Mouse (Mus musculus): Measurements from ENCODE around the gene Magi1.

Magi1 gene

GRCm38 (mm10) chr6:94116434-94117432 is 167.0 kb downstream of the Magi1 start:
- no peak for DNase-seq (ENCODE audit: low read depth)

- no peak for DNase-seq (ENCODE audit: low read depth)
Observed at GRCm38 (mm10) chr6:94111833-94112232, 171.9 kb downstream of the Magi1 start.

- DNase-seq (ENCODE audit: low read depth), result no peak
Observed at GRCm38 (mm10) chr6:94107401-94108107, 176.2 kb downstream of the Magi1 start.

- DNase-seq (ENCODE audit: low read depth), result no peak
Observed at GRCm38 (mm10) chr6:94103581-94103980, 180.1 kb downstream of the Magi1 start.

- no peak for DNase-seq (ENCODE audit: low read depth)
Observed at GRCm38 (mm10) chr6:94101256-94101655, 182.5 kb downstream of the Magi1 start.

GRCm38 (mm10) chr6:94094924-94095685 is 188.6 kb downstream of the Magi1 start:
- DNase-seq (ENCODE audit: low read depth), result no peak

- peak; percentile 5 for DNase-seq (ENCODE audit: low read depth)
Observed at GRCm38 (mm10) chr6:94092969-94093597, 190.6 kb downstream of the Magi1 start.

- no peak for DNase-seq (ENCODE audit: low read depth)
Observed at GRCm38 (mm10) chr6:94092500-94092899, 191.2 kb downstream of the Magi1 start.

- no peak for DNase-seq (ENCODE audit: low read depth)
Observed at GRCm38 (mm10) chr6:94086855-94087254, 196.9 kb downstream of the Magi1 start.

GRCm38 (mm10) chr6:94084752-94085151 is 199.0 kb downstream of the Magi1 start:
- DNase-seq (ENCODE audit: low read depth), result no peak

GRCm38 (mm10) chr6:94083459-94083858 is 200.3 kb downstream of the Magi1 start:
- DNase-seq (ENCODE audit: low read depth), result no peak

GRCm38 (mm10) chr6:94080933-94081545 is 202.7 kb downstream of the Magi1 start:
- peak; percentile 40 for DNase-seq (ENCODE audit: low read depth)

GRCm38 (mm10) chr6:94078934-94079333 is 204.8 kb downstream of the Magi1 start:
- DNase-seq (ENCODE audit: low read depth), result no peak

GRCm38 (mm10) chr6:94077013-94077412 is 206.7 kb downstream of the Magi1 start:
- DNase-seq (ENCODE audit: low read depth), result no peak

GRCm38 (mm10) chr6:94075990-94076389 is 207.7 kb downstream of the Magi1 start:
- no peak for DNase-seq (ENCODE audit: low read depth)

GRCm38 (mm10) chr6:94075228-94075627 is 208.5 kb downstream of the Magi1 start:
- no peak for DNase-seq (ENCODE audit: low read depth)

GRCm38 (mm10) chr6:94071676-94072075 is 212.0 kb downstream of the Magi1 start:
- no peak for DNase-seq (ENCODE audit: low read depth)

- DNase-seq (ENCODE audit: low read depth), result no peak
Observed at GRCm38 (mm10) chr6:94070702-94071101, 213.0 kb downstream of the Magi1 start.

- DNase-seq (ENCODE audit: low read depth), result no peak
Observed at GRCm38 (mm10) chr6:94069421-94069820, 214.3 kb downstream of the Magi1 start.

- DNase-seq (ENCODE audit: low read depth), result no peak
Observed at GRCm38 (mm10) chr6:94067741-94068450, 215.8 kb downstream of the Magi1 start.

GRCm38 (mm10) chr6:94064832-94065231 is 218.9 kb downstream of the Magi1 start:
- no peak for DNase-seq (ENCODE audit: low read depth)
